Mouse (Mus musculus): ENCODE measurements at regions not wholly inside any gene's neighbourhood (a gene's known extent, or its start where the extent isn't known, plus 50 kb on each side); places are given as distances from the start of the nearest gene placed in this dataset.

- Histone ChIP-seq H3K4me3 (ENCODE audit: low read depth, low read length) (peak overlapping the region; percentile 78), H3K4me1 (ENCODE audit: control insufficient read depth, insufficient read depth, low read length) (peaks cover 2% of the 10 kb centered on the region; the same call in 1 of the 2 replicates), H3K36me3 (ENCODE audit: control insufficient read depth, insufficient read depth, low read length) (peaks cover 49% of the 10 kb centered on the region), H3K27me3 (replicated peaks; ENCODE audit: control insufficient read depth, insufficient read depth, low read length) (no peaks in the 10 kb centered on the region), H3K9ac (ENCODE audit: low read length) (peak overlapping the region; percentile 99), H3K4me2 (ENCODE audit: low read length) (peak overlapping the region; percentile 83), H3K27ac (ENCODE audit: low read depth, low read length) (peak overlapping the region; percentile 97), H3K9me3 (replicated peaks; ENCODE audit: control insufficient read depth, low read length) (no peaks in the 10 kb centered on the region)
- peak; percentile 49 for ATAC-seq
- DNase-seq (ENCODE audit: low spot score): peak; percentile 93
- 0% methylated on average over 15 of the region's 15 CpGs for WGBS
Measured at GRCm38 (mm10) chr13:83739541-83740061, 235.8 kb downstream of the Mef2c start.

GRCm38 (mm10) chr13:83740101-83740500 lies 236.3 kb downstream of the Mef2c start:
- Histone ChIP-seq H3K4me3 (ENCODE audit: low read depth, low read length) (peak overlapping the region; percentile 78), H3K9me3 (replicated peaks; ENCODE audit: control insufficient read depth, low read length) (no peaks in the 10 kb centered on the region), H3K4me1 (ENCODE audit: control insufficient read depth, insufficient read depth, low read length) (peaks cover 2% of the 10 kb centered on the region; the same call in 1 of the 2 replicates), H3K4me2 (ENCODE audit: low read length) (peak overlapping the region; percentile 83), H3K9ac (ENCODE audit: low read length) (peak overlapping the region; percentile 99), H3K27ac (ENCODE audit: low read depth, low read length) (peak overlapping the region; percentile 97), H3K36me3 (ENCODE audit: control insufficient read depth, insufficient read depth, low read length) (peaks cover 48% of the 10 kb centered on the region), H3K27me3 (replicated peaks; ENCODE audit: control insufficient read depth, insufficient read depth, low read length) (no peaks in the 10 kb centered on the region)
- DNase-seq (ENCODE audit: low spot score) (no peak), ATAC-seq (0 out of 2 replicates have a peak, but pooled peaks have one; percentile 0)
- WGBS: 2% methylated on average over 2 of the region's 2 CpGs

- ATAC-seq: no peak
- Histone ChIP-seq H3K36me3 (ENCODE audit: control insufficient read depth, insufficient read depth, low read length) (peaks cover 43% of the 10 kb centered on the region), H3K4me3 (ENCODE audit: low read depth, low read length) (peak overlapping the region; percentile 78), H3K27me3 (replicated peaks; ENCODE audit: control insufficient read depth, insufficient read depth, low read length) (no peaks in the 10 kb centered on the region), H3K9me3 (replicated peaks; ENCODE audit: control insufficient read depth, low read length) (no peaks in the 10 kb centered on the region), H3K9ac (ENCODE audit: low read length) (peak overlapping the region; percentile 99), H3K27ac (ENCODE audit: low read depth, low read length) (peak overlapping the region; percentile 97), H3K4me2 (ENCODE audit: low read length) (peak overlapping the region; percentile 83), H3K4me1 (ENCODE audit: control insufficient read depth, insufficient read depth, low read length) (peaks cover 7% of the 10 kb centered on the region)
- DNase-seq (ENCODE audit: low spot score): peak; percentile 74
- WGBS: 4% methylated on average over 4 of the region's 4 CpGs
Measured at GRCm38 (mm10) chr13:83740771-83741170, 236.9 kb downstream of the Mef2c start.

- Histone ChIP-seq H3K9me3 (replicated peaks; ENCODE audit: control insufficient read depth, low read length) (no peaks in the 10 kb centered on the region), H3K4me3 (ENCODE audit: low read depth, low read length) (peak overlapping the region; percentile 78), H3K9ac (ENCODE audit: low read length) (peak overlapping the region; percentile 60), H3K27ac (ENCODE audit: low read depth, low read length) (peak overlapping the region; percentile 97), H3K27me3 (replicated peaks; ENCODE audit: control insufficient read depth, insufficient read depth, low read length) (no peaks in the 10 kb centered on the region), H3K36me3 (ENCODE audit: control insufficient read depth, insufficient read depth, low read length) (peaks cover 40% of the 10 kb centered on the region), H3K4me1 (ENCODE audit: control insufficient read depth, insufficient read depth, low read length) (peaks cover 12% of the 10 kb centered on the region), H3K4me2 (ENCODE audit: low read length) (peak overlapping the region; percentile 83)
- DNase-seq (ENCODE audit: low spot score): peak; percentile 89
- peak; percentile 27 for ATAC-seq
- WGBS: 5% methylated on average over 7 of the region's 7 CpGs
Measured at GRCm38 (mm10) chr13:83741591-83742021, 237.8 kb downstream of the Mef2c start.

GRCm38 (mm10) chr13:83742102-83742501 lies 238.3 kb downstream of the Mef2c start:
- DNase-seq (ENCODE audit: low spot score) (no peak), ATAC-seq (no peak)
- Histone ChIP-seq H3K9ac (ENCODE audit: low read length) (peak overlapping the region; percentile 60), H3K4me3 (ENCODE audit: low read depth, low read length) (peak overlapping the region; percentile 78), H3K27ac (ENCODE audit: low read depth, low read length) (peak overlapping the region; percentile 97), H3K4me1 (ENCODE audit: control insufficient read depth, insufficient read depth, low read length) (peaks cover 12% of the 10 kb centered on the region), H3K27me3 (replicated peaks; ENCODE audit: control insufficient read depth, insufficient read depth, low read length) (no peaks in the 10 kb centered on the region), H3K36me3 (ENCODE audit: control insufficient read depth, insufficient read depth, low read length) (peaks cover 38% of the 10 kb centered on the region), H3K4me2 (ENCODE audit: low read length) (peak overlapping the region; percentile 83), H3K9me3 (replicated peaks; ENCODE audit: control insufficient read depth, low read length) (no peaks in the 10 kb centered on the region)
- WGBS: 6% methylated on average over 2 of the region's 2 CpGs

- H3K4me2 ChIP-seq (ENCODE audit: low read length): peak overlapping the region; percentile 83
- peaks cover 34% of the 10 kb centered on the region for H3K36me3 ChIP-seq (ENCODE audit: control insufficient read depth, insufficient read depth, low read length)
- H3K9ac ChIP-seq (ENCODE audit: low read length): peak overlapping the region; percentile 60
- DNase-seq (ENCODE audit: low spot score): peak; percentile 62
- ATAC-seq: no peak
- peak overlapping the region; percentile 97 for H3K27ac ChIP-seq (ENCODE audit: low read depth, low read length)
- H3K4me1 ChIP-seq (ENCODE audit: control insufficient read depth, insufficient read depth, low read length): peaks cover 12% of the 10 kb centered on the region
- no peaks in the 10 kb centered on the region for H3K9me3 ChIP-seq (replicated peaks; ENCODE audit: control insufficient read depth, low read length)
- peak overlapping the region; percentile 78 for H3K4me3 ChIP-seq (ENCODE audit: low read depth, low read length)
- WGBS: 27% methylated on average over 3 of the region's 3 CpGs
- no peaks in the 10 kb centered on the region for H3K27me3 ChIP-seq (replicated peaks; ENCODE audit: control insufficient read depth, insufficient read depth, low read length)
Measured at GRCm38 (mm10) chr13:83742546-83742945, 238.7 kb downstream of the Mef2c start.

GRCm38 (mm10) chr13:83743381-83743780 lies 239.5 kb downstream of the Mef2c start:
- H3K4me3 ChIP-seq (ENCODE audit: low read depth, low read length): no peak overlapping the region
- ATAC-seq (no peak), DNase-seq (ENCODE audit: low spot score) (peak; percentile 66)
- H3K4me1 ChIP-seq (ENCODE audit: control insufficient read depth, insufficient read depth, low read length): peaks cover 16% of the 10 kb centered on the region
- peak overlapping the region; percentile 25; the same call in 1 of the 2 replicates for H3K4me2 ChIP-seq (ENCODE audit: low read length)
- WGBS: 57% methylated on average over 2 of the region's 2 CpGs
- H3K27me3 ChIP-seq (replicated peaks; ENCODE audit: control insufficient read depth, insufficient read depth, low read length): no peaks in the 10 kb centered on the region
- peaks cover 25% of the 10 kb centered on the region for H3K36me3 ChIP-seq (ENCODE audit: control insufficient read depth, insufficient read depth, low read length)
- no peaks in the 10 kb centered on the region for H3K9me3 ChIP-seq (replicated peaks; ENCODE audit: control insufficient read depth, low read length)
- no peak overlapping the region for H3K9ac ChIP-seq (ENCODE audit: low read length)
- peak overlapping the region; percentile 93 for H3K27ac ChIP-seq (ENCODE audit: low read depth, low read length)

- H3K4me1 ChIP-seq (ENCODE audit: control insufficient read depth, insufficient read depth, low read length): peaks cover 16% of the 10 kb centered on the region
- H3K4me3 ChIP-seq (ENCODE audit: low read depth, low read length): peak overlapping the region; percentile 34
- no peaks in the 10 kb centered on the region for H3K9me3 ChIP-seq (replicated peaks; ENCODE audit: control insufficient read depth, low read length)
- H3K27ac ChIP-seq (ENCODE audit: low read depth, low read length): peak overlapping the region; percentile 93
- WGBS: 8% methylated on average over 8 of the region's 8 CpGs
- ATAC-seq (no peak), DNase-seq (ENCODE audit: low spot score) (peak; percentile 59)
- H3K9ac ChIP-seq (ENCODE audit: low read length): peak overlapping the region; percentile 67
- no peaks in the 10 kb centered on the region for H3K27me3 ChIP-seq (replicated peaks; ENCODE audit: control insufficient read depth, insufficient read depth, low read length)
- peaks cover 17% of the 10 kb centered on the region for H3K36me3 ChIP-seq (ENCODE audit: control insufficient read depth, insufficient read depth, low read length)
- peak overlapping the region; percentile 62 for H3K4me2 ChIP-seq (ENCODE audit: low read length)
Measured at GRCm38 (mm10) chr13:83744110-83744752, 240.4 kb downstream of the Mef2c start.

- ATAC-seq: peak; percentile 88
- Histone ChIP-seq H3K9ac (ENCODE audit: low read length) (peak overlapping the region; percentile 67), H3K4me3 (ENCODE audit: low read depth, low read length) (peak overlapping the region; percentile 34), H3K36me3 (ENCODE audit: control insufficient read depth, insufficient read depth, low read length) (peaks cover 8% of the 10 kb centered on the region), H3K27ac (ENCODE audit: low read depth, low read length) (peak overlapping the region; percentile 93), H3K4me2 (ENCODE audit: low read length) (peak overlapping the region; percentile 62), H3K4me1 (ENCODE audit: control insufficient read depth, insufficient read depth, low read length) (peaks cover 16% of the 10 kb centered on the region), H3K9me3 (replicated peaks; ENCODE audit: control insufficient read depth, low read length) (no peaks in the 10 kb centered on the region), H3K27me3 (replicated peaks; ENCODE audit: control insufficient read depth, insufficient read depth, low read length) (no peaks in the 10 kb centered on the region)
- under 1% methylated on average over 38 of the region's 38 CpGs for WGBS
- DNase-seq (ENCODE audit: low spot score): peak; percentile 97
Measured at GRCm38 (mm10) chr13:83744981-83745555, 241.2 kb downstream of the Mef2c start.
